Mouse (Mus musculus) spleen, adult 18-20 months (tissue): ENCODE measurements at regions not wholly inside any gene's neighbourhood (a gene's known extent, or its start where the extent isn't known, plus 50 kb on each side); places are given as distances from the start of the nearest gene placed in this dataset.

Experiments used
- DNase-seq, 2 experiments: peaks; one replicate each; pipeline ENCODE4 v3.0.0; 2022; ENCODE audit warnings: mixed read lengths in 2 of 2

- no peak for DNase-seq
These were observed 58.6 kb upstream of the Grip1 start for GRCm38 (mm10) chr10:119395048-119395447.

GRCm38 (mm10) chr10:119387924-119388323, 65.7 kb upstream of the Grip1 start:
- DNase-seq: no peak

- DNase-seq: no peak
These were observed 71.4 kb upstream of the Grip1 start for GRCm38 (mm10) chr10:119382257-119382656.

- no peak for DNase-seq
These were observed 85.1 kb upstream of the Grip1 start for GRCm38 (mm10) chr10:119368566-119368965.

GRCm38 (mm10) chr10:119363616-119364015, 90.0 kb upstream of the Grip1 start:
- peak in 1 of 2 experiments; percentile 33 for DNase-seq

- no peak for DNase-seq
These were observed 94.8 kb upstream of the Grip1 start for GRCm38 (mm10) chr10:119358730-119359292.

- DNase-seq: no peak
These were observed 102.7 kb upstream of the Cand1 start for GRCm38 (mm10) chr10:119342317-119343114.

- no peak for DNase-seq
These were observed 100.5 kb upstream of the Cand1 start for GRCm38 (mm10) chr10:119340323-119340722.

GRCm38 (mm10) chr10:119326912-119327311, 87.1 kb upstream of the Cand1 start:
- no peak for DNase-seq

- no peak for DNase-seq
These were observed 80.1 kb upstream of the Cand1 start for GRCm38 (mm10) chr10:119319953-119320352.

GRCm38 (mm10) chr10:119318416-119318815, 78.6 kb upstream of the Cand1 start:
- no peak for DNase-seq

- DNase-seq: no peak
These were observed 71.7 kb upstream of the Cand1 start for GRCm38 (mm10) chr10:119311578-119311977.

GRCm38 (mm10) chr10:119295740-119296139, 55.9 kb upstream of the Cand1 start:
- DNase-seq: no peak

- peak in 1 of 2 experiments; percentile 14 for DNase-seq
These were observed 54.7 kb upstream of the Cand1 start for GRCm38 (mm10) chr10:119294454-119295149.

GRCm38 (mm10) chr10:119293372-119293771, 53.5 kb upstream of the Cand1 start:
- no peak for DNase-seq
